Mouse (Mus musculus): ENCODE results near the gene Usp17le. TPM values are rescaled to one million over a fixed set of nuclear protein-coding genes. Genes with fewer than 3 reads are reported as not detected.
"Not testable (repeated sequence)": the region's sequence is repeated elsewhere in the genome, so short reads cannot be mapped to it uniquely, and the experiment has no call there.

Usp17le gene
- polyA plus RNA-seq (2015; fragmentation: Nextera tagmentation; extraction: Ambion mirVana) = not detected in 2 replicates

- 63% methylated on average over 2 of the region's 2 CpGs for WGBS
Observed at GRCm38 (mm10) chr7:104777370-104777769, at the start of gene Usp17le. Gene Usp17le (minus strand): TSS chr7:104777470.

DNA sequence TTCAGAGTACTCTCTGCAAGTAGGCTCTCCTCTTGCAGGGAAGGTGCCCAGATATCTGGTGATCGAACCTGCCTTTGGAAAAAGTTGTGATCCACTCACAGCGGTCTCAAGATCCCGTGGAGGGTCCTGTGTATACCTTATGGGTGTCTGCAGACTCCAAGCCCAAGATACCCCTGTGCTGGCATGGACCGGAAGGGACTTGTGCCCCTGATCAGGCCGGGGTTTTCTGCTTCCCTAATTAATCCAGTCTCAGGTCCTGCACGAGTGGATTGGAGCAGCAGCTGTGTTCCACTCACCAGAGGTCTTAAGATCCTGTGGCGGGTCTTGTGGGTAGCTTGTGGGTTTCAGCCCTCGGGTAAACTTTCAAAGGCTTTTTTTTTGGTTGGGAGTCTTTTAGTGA is 33.1 kb upstream of the Usp17le start:
- H3K4me2 ChIP-seq (replicated peaks; ENCODE audit: low read depth); H3K4me3 ChIP-seq (ENCODE audit: low read depth, low read length); H3K27me3 ChIP-seq (ENCODE audit: control insufficient read depth, insufficient read depth, low read length); H3K27ac ChIP-seq (replicated peaks); H3K9me3 ChIP-seq (ENCODE audit: control insufficient read depth, low read length); H3K9ac ChIP-seq (ENCODE audit: low read length); ATAC-seq (ENCODE audit: low FRiP score, low TSS enrichment); DNase-seq (ENCODE audit: low spot score); H3K36me3 ChIP-seq (ENCODE audit: control insufficient read depth, insufficient read depth, low read length); H3K4me1 ChIP-seq (replicated peaks; ENCODE audit: control insufficient read depth, insufficient read depth): not testable (repeated sequence)
- WGBS = 76% methylated on average over 8 of the region's 8 CpGs

More at GRCm38 (mm10) chr7:104777370-104777769, at the start of gene Usp17le:
- H3K4me1 ChIP-seq (replicated peaks; ENCODE audit: control insufficient read depth, insufficient read depth); ATAC-seq (ENCODE audit: low FRiP score, low TSS enrichment); H3K9me3 ChIP-seq (ENCODE audit: control insufficient read depth, low read length); H3K9ac ChIP-seq (ENCODE audit: low read length); H3K4me3 ChIP-seq (ENCODE audit: low read depth, low read length); H3K4me2 ChIP-seq (replicated peaks; ENCODE audit: low read depth); H3K36me3 ChIP-seq (ENCODE audit: control insufficient read depth, insufficient read depth, low read length); H3K27me3 ChIP-seq (ENCODE audit: control insufficient read depth, insufficient read depth, low read length); H3K27ac ChIP-seq (replicated peaks); DNase-seq (ENCODE audit: low spot score): not testable (repeated sequence)

DNA sequence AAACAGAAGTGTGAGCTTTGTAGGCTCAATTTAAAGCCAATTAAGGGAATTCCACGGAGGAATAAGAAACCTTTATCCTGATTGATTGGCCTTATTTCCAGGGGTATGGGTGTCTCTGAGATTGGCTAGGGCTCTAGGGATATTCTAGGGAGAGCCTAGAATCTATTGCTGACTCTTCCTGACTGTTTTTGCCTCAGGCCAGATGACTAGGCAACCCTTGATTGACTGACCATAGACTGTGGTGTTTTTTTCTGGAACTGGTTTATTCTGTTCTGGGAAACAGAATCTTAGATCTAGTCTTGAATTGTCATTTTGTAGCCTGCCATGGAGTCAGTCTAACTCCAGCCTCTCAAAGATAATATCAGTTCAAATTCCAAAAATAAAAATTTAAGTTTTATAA is 13.5 kb upstream of the Usp17le start:
- no peak for DNase-seq (ENCODE audit: low spot score)
- H3K36me3 ChIP-seq (ENCODE audit: control insufficient read depth, insufficient read depth, low read length) = no peaks in the 10 kb centered on the region
- no peak overlapping the region for H3K27ac ChIP-seq (replicated peaks)
- no peaks in the 10 kb centered on the region for H3K9me3 ChIP-seq (ENCODE audit: control insufficient read depth, low read length)
- no peak overlapping the region for H3K4me2 ChIP-seq (replicated peaks; ENCODE audit: low read depth)
- TF ChIP-seq EP300 (optimal IDR thresholded peaks at IDR 0.05) (no peak), CTCF (IDR thresholded peaks at IDR 0.05; ENCODE audit: low read depth) (no peak)
- no peak overlapping the region for H3K9ac ChIP-seq (ENCODE audit: low read length)
- H3K27me3 ChIP-seq (ENCODE audit: control insufficient read depth, insufficient read depth, low read length) = no peaks in the 10 kb centered on the region
- WGBS = 57% methylated on average over 1 of the region's 1 CpGs
- no peaks in the 10 kb centered on the region for H3K4me1 ChIP-seq (replicated peaks; ENCODE audit: control insufficient read depth, insufficient read depth)
- H3K4me3 ChIP-seq (ENCODE audit: low read depth, low read length) = no peak overlapping the region
- no peak for ATAC-seq (ENCODE audit: low FRiP score, low TSS enrichment)

Other genes with a start within 250 kb of the Usp17le start
- gene Olfr651, start 227.3 kb downstream of the Usp17le start, polyA plus RNA-seq (2015; fragmentation: Nextera tagmentation; extraction: Ambion mirVana) = not detected in 2 replicates
- gene Olfr652, start 216.6 kb downstream of the Usp17le start, polyA plus RNA-seq (2015; fragmentation: Nextera tagmentation; extraction: Ambion mirVana) = not detected in 2 replicates
- gene Olfr653, start 200.2 kb downstream of the Usp17le start, polyA plus RNA-seq (2015; fragmentation: Nextera tagmentation; extraction: Ambion mirVana) = not detected in 2 replicates
- gene Olfr654, start 190.4 kb downstream of the Usp17le start, polyA plus RNA-seq (2015; fragmentation: Nextera tagmentation; extraction: Ambion mirVana) = not detected in 2 replicates
- gene Olfr655, start 175.7 kb downstream of the Usp17le start, polyA plus RNA-seq (2015; fragmentation: Nextera tagmentation; extraction: Ambion mirVana) = not detected in 2 replicates
- not detected in 2 replicates for gene Olfr656, start 163.5 kb downstream of the Usp17le start, polyA plus RNA-seq (2015; fragmentation: Nextera tagmentation; extraction: Ambion mirVana)
- not detected in 2 replicates for gene Olfr657, start 152.7 kb downstream of the Usp17le start, polyA plus RNA-seq (2015; fragmentation: Nextera tagmentation; extraction: Ambion mirVana)
- gene Olfr658, start 130.2 kb downstream of the Usp17le start, polyA plus RNA-seq (2015; fragmentation: Nextera tagmentation; extraction: Ambion mirVana) = not detected in 2 replicates
- not detected in 2 replicates for gene Olfr659, start 110.7 kb downstream of the Usp17le start, polyA plus RNA-seq (2015; fragmentation: Nextera tagmentation; extraction: Ambion mirVana)
- not detected in 2 replicates for gene Olfr661, start 91.0 kb downstream of the Usp17le start, polyA plus RNA-seq (2015; fragmentation: Nextera tagmentation; extraction: Ambion mirVana)
- not detected in 2 replicates for gene Usp17lb, start 65.1 kb upstream of the Usp17le start, polyA plus RNA-seq (2015; fragmentation: Nextera tagmentation; extraction: Ambion mirVana)
- not detected in 2 replicates for gene Usp17la, start 79.5 kb upstream of the Usp17le start, polyA plus RNA-seq (2015; fragmentation: Nextera tagmentation; extraction: Ambion mirVana)
- gene Olfr665, start 100.6 kb upstream of the Usp17le start, polyA plus RNA-seq (2015; fragmentation: Nextera tagmentation; extraction: Ambion mirVana) = not detected in 2 replicates
- gene Olfr666, start 118.5 kb upstream of the Usp17le start, polyA plus RNA-seq (2015; fragmentation: Nextera tagmentation; extraction: Ambion mirVana) = 0.10 TPM in 1 of 2 replicates, not detected in the other
- gene Olfr667, start 144.0 kb upstream of the Usp17le start, polyA plus RNA-seq (2015; fragmentation: Nextera tagmentation; extraction: Ambion mirVana) = not detected in 2 replicates
- not detected in 2 replicates for gene Olfr668, start 150.6 kb upstream of the Usp17le start, polyA plus RNA-seq (2015; fragmentation: Nextera tagmentation; extraction: Ambion mirVana)
- not detected in 2 replicates for gene Olfr669, start 156.8 kb upstream of the Usp17le start, polyA plus RNA-seq (2015; fragmentation: Nextera tagmentation; extraction: Ambion mirVana)
- gene Olfr670, start 185.2 kb upstream of the Usp17le start, polyA plus RNA-seq (2015; fragmentation: Nextera tagmentation; extraction: Ambion mirVana) = not detected in 2 replicates
- not detected in 2 replicates for gene Olfr671, start 201.7 kb upstream of the Usp17le start, polyA plus RNA-seq (2015; fragmentation: Nextera tagmentation; extraction: Ambion mirVana)
- not detected in 2 replicates for gene Olfr672, start 224.6 kb upstream of the Usp17le start, polyA plus RNA-seq (2015; fragmentation: Nextera tagmentation; extraction: Ambion mirVana)